Mouse (Mus musculus) liver, adult (tissue): Measurements from ENCODE around the gene Rnft2.

Source experiments
- GATA4 ChIP-seq: IDR thresholded peaks from 2 replicates; pipeline ENCODE4 v1.6.1; 2014; ENCODE audit warnings: mild to moderate bottlenecking, low read length; ENCODE audit not compliant: insufficient replicate concordance

The Rnft2 gene

DNA sequence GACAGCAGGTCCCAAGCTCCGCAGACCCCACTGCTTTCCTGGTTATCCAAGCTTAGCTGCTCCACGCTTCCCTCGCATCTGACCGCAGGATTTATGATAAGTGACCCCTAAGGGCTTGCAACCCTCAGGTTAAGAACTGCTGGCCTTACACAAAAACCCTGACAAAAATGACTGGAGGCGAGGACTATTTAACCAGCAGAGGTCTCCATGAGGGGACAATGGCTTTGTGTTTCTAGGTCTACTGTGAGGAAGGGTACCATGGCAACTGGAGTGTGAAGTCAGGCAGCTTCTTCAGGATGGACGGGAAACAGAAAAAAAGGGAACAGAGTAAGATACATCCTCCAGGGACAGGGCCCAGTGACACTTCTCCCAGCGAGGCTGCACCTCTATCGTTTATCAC, 39.1 kb downstream of the Rnft2 start:
- no peak for TF ChIP-seq GATA4

DNA sequence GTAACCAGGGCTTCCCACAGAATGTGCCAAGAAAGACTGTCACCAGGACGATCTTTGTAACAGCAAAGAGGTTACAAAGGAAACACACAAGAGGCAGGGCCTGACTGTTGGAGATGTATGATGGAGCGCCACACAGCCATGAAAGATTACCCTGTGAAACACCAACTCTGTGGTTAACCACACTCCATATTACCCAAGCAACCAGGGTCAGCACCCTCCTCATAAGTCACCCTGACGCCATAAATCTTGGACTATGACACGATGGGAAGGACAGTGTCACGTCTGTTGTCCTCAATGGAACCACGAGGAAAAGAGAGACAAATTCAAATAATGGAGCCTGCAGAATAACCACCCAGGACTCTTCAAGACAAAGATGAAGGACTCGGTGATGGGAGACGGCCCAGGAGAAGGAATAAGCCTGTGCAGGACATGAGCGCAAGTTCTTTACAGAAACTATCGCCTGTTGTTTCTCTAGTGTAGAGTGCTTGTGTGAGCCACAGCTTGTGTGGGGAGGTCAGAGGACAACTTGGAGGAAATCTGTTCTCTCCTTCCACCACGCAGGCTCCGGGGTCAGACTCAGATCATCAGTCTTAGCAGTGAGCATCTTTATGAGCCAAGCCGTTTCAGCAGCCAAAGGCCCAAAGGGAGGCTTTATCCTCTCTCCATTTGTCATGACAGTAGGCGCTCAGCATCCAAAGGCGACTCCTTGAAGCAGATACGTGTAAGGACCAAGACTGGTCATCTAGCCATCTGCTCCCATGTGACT, 40.1 kb downstream of the Rnft2 start:
- TF ChIP-seq GATA4 = no peak

DNA sequence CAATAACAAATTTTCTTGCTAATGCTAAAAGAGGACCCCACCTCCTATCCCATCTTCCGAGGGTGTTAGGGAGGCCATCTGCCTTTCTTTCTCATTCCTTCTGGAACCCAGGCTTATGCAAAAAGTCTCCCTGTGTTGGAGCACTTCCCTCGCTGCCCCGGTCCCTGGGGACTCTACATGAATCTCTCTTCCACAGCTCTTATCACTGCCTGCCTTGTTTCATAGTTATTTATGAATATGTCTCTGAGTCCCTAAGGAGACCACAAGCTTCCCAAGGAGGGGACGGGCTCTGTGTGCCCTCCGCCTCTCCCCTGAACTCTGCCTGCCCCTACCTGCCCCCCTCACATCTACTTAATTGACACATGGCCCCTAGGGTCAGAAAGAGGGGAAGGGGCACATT, 45.2 kb downstream of the Rnft2 start:
- no peak for TF ChIP-seq GATA4

- TF ChIP-seq GATA4 = no peak
These were observed 47.5 kb downstream of the Rnft2 start for GRCm38 (mm10) chr5:118197421-118197820.

- TF ChIP-seq GATA4 = no peak
These were observed 52.7 kb downstream of the Rnft2 start for GRCm38 (mm10) chr5:118192221-118192620.

DNA sequence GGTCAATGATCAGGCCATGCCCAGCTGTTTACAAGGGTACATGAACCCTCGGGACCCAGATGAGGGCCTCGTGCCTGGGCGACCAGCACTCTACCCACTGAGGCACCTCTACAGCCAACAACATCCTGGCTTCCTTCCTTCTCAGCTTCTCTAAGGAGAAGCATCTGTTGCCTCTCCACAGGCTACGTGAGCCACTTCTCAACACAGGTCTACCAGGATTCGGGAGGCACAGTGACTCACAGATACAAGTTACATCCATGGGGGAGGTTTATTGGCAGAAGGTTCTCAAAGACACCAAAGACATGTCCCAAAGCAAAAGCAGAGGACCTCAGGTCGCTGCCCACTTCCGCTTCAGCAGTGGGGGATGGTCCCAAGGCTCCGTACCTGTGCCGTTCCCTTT, 54.4 kb downstream of the Rnft2 start:
- TF ChIP-seq GATA4 = no peak

- TF ChIP-seq GATA4 = no peak
These were observed 56.6 kb downstream of the Rnft2 start for GRCm38 (mm10) chr5:118188356-118188755.

DNA sequence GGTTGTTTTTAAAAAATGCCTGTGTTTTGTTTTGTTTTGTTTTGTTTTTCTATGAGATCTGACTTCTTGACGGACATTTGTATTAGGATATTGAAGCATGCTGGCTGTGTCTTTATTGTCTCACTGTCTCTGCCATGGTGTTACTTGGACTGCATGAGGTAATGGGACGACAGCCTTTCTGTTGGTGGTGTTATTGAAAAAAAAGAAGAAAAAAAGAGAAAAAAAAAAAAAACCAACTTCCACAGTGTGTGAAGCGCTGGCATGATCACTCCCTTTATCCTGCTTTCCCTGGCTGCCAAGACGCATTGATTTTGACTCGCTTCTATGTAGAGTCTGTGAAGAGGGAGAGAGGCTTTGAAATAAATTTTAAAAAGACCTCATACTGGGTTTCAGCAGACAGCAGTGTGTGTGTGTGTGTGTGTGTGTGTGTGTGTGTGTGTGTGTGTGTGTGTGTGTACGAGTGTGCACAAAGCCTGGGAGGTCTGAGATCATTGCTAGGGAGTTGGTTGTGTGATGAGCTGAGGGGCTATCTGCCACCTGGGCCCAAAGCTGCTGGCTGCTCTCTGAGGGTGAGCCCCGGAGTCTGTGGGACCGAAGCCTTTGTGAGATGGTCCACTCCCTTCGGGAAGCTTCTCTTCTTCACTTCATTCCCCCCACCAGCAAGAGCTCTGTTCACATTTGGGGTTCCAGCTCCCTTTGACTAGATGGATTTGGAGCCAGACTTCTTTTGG, 57.8 kb downstream of the Rnft2 start:
- no peak for TF ChIP-seq GATA4

GRCm38 (mm10) chr5:118177640-118178039, 67.3 kb downstream of the Rnft2 start:
- no peak for TF ChIP-seq GATA4

DNA sequence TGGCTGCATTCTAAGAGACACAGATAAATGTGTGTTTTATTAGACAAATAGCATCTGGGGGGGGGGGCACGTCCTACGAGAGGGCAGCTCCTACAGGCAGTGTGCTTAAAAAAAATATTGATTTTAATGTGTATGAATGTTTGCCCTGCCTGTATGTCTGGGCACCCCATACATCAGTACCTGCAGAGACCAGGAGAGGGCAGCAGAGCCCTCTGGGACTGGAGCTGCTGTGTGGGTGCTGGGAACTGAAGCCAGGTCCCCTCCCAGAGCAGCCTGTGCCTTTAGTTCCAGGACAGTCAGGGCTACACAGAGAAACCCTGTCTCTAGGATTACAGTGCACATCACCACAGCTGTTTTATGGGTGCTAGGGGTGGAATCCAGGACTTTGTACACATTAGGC, 69.8 kb downstream of the Rnft2 start:
- no peak for TF ChIP-seq GATA4

- no peak for TF ChIP-seq GATA4
These were observed 70.5 kb downstream of the Rnft2 start for GRCm38 (mm10) chr5:118174310-118175009.

DNA sequence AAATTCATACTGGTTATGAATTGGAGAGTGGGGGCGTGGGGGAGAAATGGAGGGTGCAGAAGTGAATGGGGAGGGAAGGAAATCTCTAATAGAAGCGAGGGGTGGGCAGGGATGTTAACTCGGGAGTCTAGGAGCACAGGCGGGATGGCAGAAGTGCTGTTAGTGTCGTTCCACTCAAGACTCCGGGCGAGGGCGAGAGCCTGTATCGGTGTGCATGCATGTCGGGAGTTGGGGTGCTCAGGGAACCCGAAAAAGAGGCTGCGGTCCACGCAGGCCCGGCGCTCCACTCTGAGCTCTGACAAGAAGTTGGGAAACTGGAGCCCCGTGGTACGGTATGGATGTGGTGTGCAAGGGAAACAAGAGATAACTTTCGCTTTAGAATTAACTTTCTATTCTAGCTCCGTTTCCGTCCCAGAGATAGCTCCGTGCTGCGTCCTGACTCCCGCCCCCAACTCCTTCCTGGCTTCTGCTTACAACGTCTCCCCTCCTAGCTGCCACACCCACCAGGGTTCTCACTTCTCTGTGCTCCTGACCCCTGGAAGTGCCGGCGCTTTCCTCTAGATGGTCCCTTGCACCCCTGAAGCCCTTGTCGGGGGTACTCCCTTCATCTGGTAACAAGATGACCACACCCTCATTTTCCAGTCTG, 72.7 kb downstream of the Rnft2 start:
- TF ChIP-seq GATA4 = no peak

- TF ChIP-seq GATA4 = no peak
These were observed 73.3 kb downstream of the Rnft2 start for GRCm38 (mm10) chr5:118171665-118172064.

DNA sequence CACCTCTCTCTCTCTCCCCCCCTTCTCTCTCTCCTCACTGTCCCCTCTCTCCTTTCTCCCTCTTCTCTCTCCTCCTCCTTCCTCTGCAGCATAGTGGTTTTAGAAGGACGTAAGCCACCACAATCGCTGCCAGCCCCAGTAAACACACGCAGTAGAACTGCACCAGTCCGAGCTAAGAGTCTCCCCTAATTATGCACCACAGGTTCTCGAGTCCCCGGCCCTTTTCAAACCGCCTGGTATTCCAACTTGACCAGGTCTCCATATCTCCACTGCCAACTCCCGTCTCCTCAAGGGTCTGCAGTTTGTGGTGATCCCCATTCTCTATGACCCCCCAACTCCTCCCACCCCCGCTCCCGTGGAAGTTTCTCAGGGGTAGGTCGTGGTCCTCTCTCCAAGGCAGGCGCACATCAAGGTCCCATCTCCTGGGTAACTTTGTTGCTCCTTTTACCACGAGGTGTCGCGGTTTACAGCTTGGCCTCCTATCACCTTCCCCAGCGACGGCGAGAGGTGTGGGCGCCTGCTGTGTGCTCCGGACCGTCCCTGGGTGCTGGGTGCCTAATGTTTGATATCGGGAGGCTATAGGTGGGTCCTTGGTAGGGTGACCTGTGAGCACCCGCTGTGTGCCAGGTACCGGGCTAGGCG, 73.9 kb downstream of the Rnft2 start:
- no peak for TF ChIP-seq GATA4

DNA sequence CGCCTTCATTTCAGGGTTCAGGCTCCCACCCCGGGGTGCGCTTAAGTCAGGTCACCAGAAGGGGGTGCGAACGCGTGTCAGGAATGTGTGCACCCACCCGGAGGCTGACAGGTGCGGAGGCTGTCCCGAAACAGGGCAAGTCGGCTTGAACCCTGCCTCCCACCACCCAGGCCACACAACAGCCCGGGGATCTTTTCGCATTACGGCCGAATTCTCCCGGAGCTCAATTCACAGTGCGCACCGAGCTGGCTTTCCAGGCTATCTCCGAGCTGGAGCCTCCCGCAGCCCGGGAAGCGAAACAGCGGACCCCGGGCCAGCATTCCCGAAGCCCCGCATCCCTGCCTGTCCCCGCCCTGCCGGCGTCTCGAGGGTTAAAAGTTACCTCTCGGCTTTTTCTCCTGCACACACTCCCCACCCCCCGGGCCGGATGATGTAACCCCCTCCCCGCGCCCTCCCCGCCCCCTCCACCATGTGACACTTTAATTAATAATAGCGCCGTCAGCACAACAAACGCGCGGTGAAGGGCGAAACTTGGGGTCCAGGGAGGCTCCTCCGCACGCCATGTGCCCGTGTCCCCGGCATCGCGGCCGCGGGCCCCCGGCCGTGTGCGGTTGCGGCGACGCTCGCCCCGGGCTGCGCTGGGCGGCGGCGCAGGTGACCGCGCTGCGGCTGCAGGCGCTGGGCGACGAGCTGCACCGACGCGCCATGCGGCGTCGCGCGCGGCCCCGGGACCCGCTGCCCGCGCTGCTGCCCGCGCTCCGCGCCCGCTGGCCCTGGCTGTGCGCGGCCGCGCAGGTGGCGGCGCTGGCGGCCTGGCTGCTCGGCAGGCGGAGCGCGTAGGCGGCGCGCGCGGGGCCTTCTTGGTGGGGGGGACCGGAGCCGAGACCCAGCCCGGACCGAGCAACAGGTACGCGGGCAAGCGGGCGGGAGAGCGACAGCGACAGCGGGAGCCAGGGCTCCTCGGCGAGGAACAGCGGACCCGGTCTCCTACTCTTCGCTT, 75.4 kb downstream of the Rnft2 start:
- no peak for TF ChIP-seq GATA4
